Mouse (Mus musculus): ENCODE measurements at regions not wholly inside any gene's neighbourhood (a gene's known extent, or its start where the extent isn't known, plus 50 kb on each side); places are given as distances from the start of the nearest gene placed in this dataset.
"Not testable (repeated sequence)": the region's sequence is repeated elsewhere in the genome, so short reads cannot be mapped to it uniquely, and the experiment has no call there.

- no peak for DNase-seq (ENCODE audit: low spot score)
Measured at GRCm38 (mm10) chr14:86599511-86599910, 541.5 kb downstream of the Diaph3 start.

- DNase-seq (ENCODE audit: low spot score): no peak
Measured at GRCm38 (mm10) chr14:86588525-86588924, 552.5 kb downstream of the Diaph3 start.

GRCm38 (mm10) chr14:86585959-86586358 is 555.1 kb downstream of the Diaph3 start:
- not testable (repeated sequence) for DNase-seq (ENCODE audit: low spot score)

- peak; percentile 37 for DNase-seq (ENCODE audit: low spot score)
Measured at GRCm38 (mm10) chr14:86562728-86563127, 578.3 kb downstream of the Diaph3 start.

GRCm38 (mm10) chr14:86537992-86538391 is 603.0 kb downstream of the Diaph3 start:
- no peak for DNase-seq (ENCODE audit: low spot score)

GRCm38 (mm10) chr14:86536341-86537027 is 604.6 kb downstream of the Diaph3 start:
- no peak for DNase-seq (ENCODE audit: low spot score)

- DNase-seq (ENCODE audit: low spot score): no peak
Measured at GRCm38 (mm10) chr14:86510408-86510807, 630.6 kb downstream of the Diaph3 start.

- no peak for DNase-seq (ENCODE audit: low spot score)
Measured at GRCm38 (mm10) chr14:86509686-86510085, 631.3 kb downstream of the Diaph3 start.

GRCm38 (mm10) chr14:86506286-86506685 is 634.7 kb downstream of the Diaph3 start:
- no peak for DNase-seq (ENCODE audit: low spot score)

- DNase-seq (ENCODE audit: low spot score): no peak
Measured at GRCm38 (mm10) chr14:86490826-86491225, 650.2 kb downstream of the Diaph3 start.

GRCm38 (mm10) chr14:86489872-86490631 is 651.0 kb downstream of the Diaph3 start:
- DNase-seq (ENCODE audit: low spot score): no peak

- no peak for DNase-seq (ENCODE audit: low spot score)
Measured at GRCm38 (mm10) chr14:86489044-86489816, 651.8 kb downstream of the Diaph3 start.

- DNase-seq (ENCODE audit: low spot score): no peak
Measured at GRCm38 (mm10) chr14:86487285-86487897, 653.6 kb downstream of the Diaph3 start.

GRCm38 (mm10) chr14:86484247-86484646 is 656.8 kb downstream of the Diaph3 start:
- no peak for DNase-seq (ENCODE audit: low spot score)

- DNase-seq (ENCODE audit: low spot score): no peak
Measured at GRCm38 (mm10) chr14:86473604-86474003, 667.4 kb downstream of the Diaph3 start.

GRCm38 (mm10) chr14:86470462-86470861 is 670.6 kb downstream of the Diaph3 start:
- DNase-seq (ENCODE audit: low spot score): no peak

- no peak for DNase-seq (ENCODE audit: low spot score)
Measured at GRCm38 (mm10) chr14:86467886-86468463, 673.1 kb downstream of the Diaph3 start.

GRCm38 (mm10) chr14:86463388-86463787 is 677.6 kb downstream of the Diaph3 start:
- DNase-seq (ENCODE audit: low spot score): no peak

- no peak for DNase-seq (ENCODE audit: low spot score)
Measured at GRCm38 (mm10) chr14:86453142-86453541, 687.9 kb downstream of the Diaph3 start.

- no peak for DNase-seq (ENCODE audit: low spot score)
Measured at GRCm38 (mm10) chr14:86450616-86451015, 690.4 kb downstream of the Diaph3 start.

GRCm38 (mm10) chr14:86445139-86445538 is 695.9 kb downstream of the Diaph3 start:
- no peak for DNase-seq (ENCODE audit: low spot score)

Data from testis, postnatal 10 days (tissue).